8 mouse cellular contexts compared by ENCODE assay signal in genomic region chr1:173880004-173880666, GRCm38 (mm10). TPM values are rescaled to one million over a fixed set of nuclear protein-coding genes. Genes with fewer than 3 reads are reported as not detected.
DNase-seq lines count a peak whose midpoint lies in the region; ATAC-seq and TF ChIP-seq lines count a peak whose summit lies in the region.
"Not testable (repeated sequence)": the region's sequence is repeated elsewhere in the genome, so short reads cannot be mapped to it uniquely, and the experiment has no call there.
"Had no signal": no experiment of that assay in that cellular context is flagged by ENCODE, and none has a peak within 500 bp of the region (broad histone marks: within the 10 kb centered on the region; RNA-seq: fewer than 3 reads in every experiment).

No protein-coding gene starts in this region.

- not testable (repeated sequence) for H3K27me3 ChIP-seq in intestine, embryonic 15.5 days (replicated peaks); megakaryocyte, embryonic 14.5 days (replicated peaks); small intestine, adult 2 months (ENCODE audit: control insufficient read depth, insufficient read depth, low read length)

- TF ChIP-seq CTCF in small intestine, adult 2 months (IDR thresholded peaks at IDR 0.05; ENCODE audit: extremely low read depth, insufficient read length, insufficient replicate concordance, low read depth, low read length): not testable (repeated sequence)

- 59% methylated on average over 3 of the region's 3 CpGs for WGBS in intestine, embryonic 15.5 days
- 36% methylated on average over 3 of the region's 3 CpGs for WGBS in small intestine, adult 2 months

- not testable (repeated sequence) for TF ChIP-seq POLR2A in small intestine, adult 2 months (IDR thresholded peaks at IDR 0.05; ENCODE audit: low read depth, low read length)

- H3K27ac ChIP-seq in intestine, embryonic 15.5 days: not testable (repeated sequence)
- H3K27ac ChIP-seq in small intestine, adult 2 months (ENCODE audit: insufficient read depth, low read depth, low read length): peak overlapping the region; percentile 53; the same call in 1 of the 2 replicates

- DNase-seq in cerebellum, postnatal 14 days: peak; percentile 81 to 85
- DNase-seq in layer of hippocampus, postnatal 10 days (ENCODE audit: low spot score in 2 of 2): peak; percentile 44 to 57

- not testable (repeated sequence) for H3K36me3 ChIP-seq in intestine, embryonic 15.5 days; megakaryocyte, embryonic 14.5 days (replicated peaks; ENCODE audit: low read length); small intestine, adult 2 months (ENCODE audit: control insufficient read depth, insufficient read depth, low read length)

- not testable (repeated sequence) for H3K9ac ChIP-seq in intestine, embryonic 15.5 days

- ATAC-seq in activated CD4-positive, CD25-positive, alpha-beta regulatory T cell, adult 4 months: peak; percentile 73
- ATAC-seq in granulocyte monocyte progenitor cell, adult 5-6 weeks (replicated peaks; ENCODE audit: poor library complexity, severe bottlenecking): peak; percentile 46
- ATAC-seq in intestine, embryonic 15.5 days: peak; percentile 51

- H3K4me1 ChIP-seq in intestine, embryonic 15.5 days (replicated peaks); megakaryocyte, embryonic 14.5 days; small intestine, adult 2 months (ENCODE audit: control insufficient read depth, insufficient read depth, insufficient read length, low read length): not testable (repeated sequence)

- H3K4me3 ChIP-seq in intestine, embryonic 15.5 days (replicated peaks); small intestine, adult 2 months (ENCODE audit: low read depth, low read length): not testable (repeated sequence)
- peak overlapping the region; percentile 84 for H3K4me3 ChIP-seq in megakaryocyte, embryonic 14.5 days (replicated peaks)

- H3K9me3 ChIP-seq in intestine, embryonic 15.5 days; megakaryocyte, embryonic 14.5 days: not testable (repeated sequence)

- not testable (repeated sequence) for H3K4me2 ChIP-seq in intestine, embryonic 15.5 days (replicated peaks)

RNA-seq across cellular contexts. Expression of gene Ifi211, which starts 32.7 kb away (rescaled TPM):
- 1 to 10 TPM; 3.1 to 3.2 TPM for polyA plus RNA-seq in activated CD4-positive, CD25-positive, alpha-beta regulatory T cell, adult 4 months (2017; shearing (Covaris generic))
- 9.3 and 12.3 TPM in 2 replicates for total RNA-seq in granulocyte monocyte progenitor cell, adult 5-6 weeks (2014; fragmentation: Nextera tagmentation)
- total RNA-seq in granulocyte monocyte progenitor cell, adult 5-6 weeks (2017): 13.2 and 16.0 TPM in 2 replicates
- 0.74 and 1.3 TPM in 2 replicates for polyA plus RNA-seq in intestine, embryonic 15.5 days (2015; fragmentation: Nextera tagmentation; extraction: Ambion mirVana)
- total RNA-seq in layer of hippocampus, postnatal 10 days (2021): not detected
- polyA plus RNA-seq in megakaryocyte, embryonic 14.5 days (2012; ENCODE audit: insufficient read depth, low replicate concordance): 0.25 TPM in 1 of 2 replicates, not detected in the other
- polyA plus RNA-seq in small intestine, adult 2 months (2012; rRNA removed): 0.06 and 0.15 TPM in 2 replicates
- polyA plus RNA-seq: neural tube, embryonic 14.5 days had no signal
